Mouse (Mus musculus): ENCODE measurements at regions not wholly inside any gene's neighbourhood (a gene's known extent, or its start where the extent isn't known, plus 50 kb on each side); places are given as distances from the start of the nearest gene placed in this dataset.

DNA sequence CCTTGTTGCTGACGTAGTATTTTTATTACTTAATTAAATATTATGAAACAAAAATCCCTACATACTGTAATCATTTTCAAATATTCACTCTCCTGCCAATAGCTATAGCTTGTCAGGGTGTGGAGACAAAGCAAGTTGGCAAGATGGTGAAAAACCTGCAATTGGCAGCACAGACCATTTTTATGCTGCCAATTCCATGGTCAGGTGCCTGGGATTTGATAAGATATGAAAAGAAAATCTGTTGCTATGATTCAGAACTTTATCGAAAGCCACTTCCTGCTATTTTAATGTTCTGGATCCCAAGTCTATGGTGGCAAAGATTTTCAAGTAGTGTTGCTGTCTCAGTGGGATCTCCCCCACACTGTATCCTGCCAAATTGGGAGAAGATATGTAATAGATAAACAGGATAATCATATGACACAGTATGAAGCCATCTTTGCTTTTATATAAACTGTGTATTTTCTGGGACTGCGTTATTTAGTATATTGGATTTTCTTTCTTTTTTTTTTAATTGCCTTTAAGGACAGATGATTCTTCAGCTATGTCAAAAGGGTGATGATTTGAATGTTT lies 165.3 kb upstream of the Lrrc3b start:
- DNase-seq (ENCODE audit: low read depth), result no peak

DNA sequence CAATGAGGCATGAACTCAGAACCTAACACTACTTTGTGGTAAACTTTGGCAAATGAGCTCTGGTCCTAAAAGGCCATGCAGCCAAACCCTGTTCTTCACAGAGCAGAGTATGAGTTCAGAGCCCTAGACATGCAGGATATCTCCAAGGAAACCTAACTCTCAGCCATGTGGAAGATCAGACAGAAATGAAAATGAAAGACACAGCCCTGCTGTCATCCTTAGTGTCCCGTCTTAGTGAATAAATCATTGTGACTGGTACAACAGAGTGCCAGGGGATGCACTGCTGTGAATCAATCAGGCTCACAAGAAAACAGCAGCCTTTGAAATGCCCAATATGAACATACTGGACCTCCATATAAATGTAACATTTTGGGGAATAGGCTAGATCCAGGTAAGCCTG lies 171.4 kb upstream of the Lrrc3b start:
- no peak for DNase-seq (ENCODE audit: low read depth)

DNA sequence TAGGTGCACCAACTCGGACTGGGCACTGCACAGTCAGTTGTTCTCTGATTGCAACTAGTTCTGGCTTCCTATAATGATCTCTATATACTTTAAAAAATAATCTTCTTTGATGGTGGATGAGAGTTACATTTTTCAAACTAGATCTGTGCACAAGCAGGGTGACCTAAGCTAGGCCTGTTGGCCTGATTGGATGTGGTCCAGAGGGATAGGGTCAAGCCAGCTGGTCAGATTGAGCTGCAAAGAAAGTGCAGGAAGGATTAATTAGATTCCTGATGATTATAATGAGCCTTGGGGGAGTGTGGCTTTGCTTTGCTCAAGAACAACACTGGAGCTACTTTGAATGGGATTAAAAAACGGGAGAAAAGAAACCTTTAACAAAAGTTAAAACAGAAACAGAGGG lies 195.8 kb upstream of the Lrrc3b start:
- no peak for DNase-seq (ENCODE audit: low read depth)

DNA sequence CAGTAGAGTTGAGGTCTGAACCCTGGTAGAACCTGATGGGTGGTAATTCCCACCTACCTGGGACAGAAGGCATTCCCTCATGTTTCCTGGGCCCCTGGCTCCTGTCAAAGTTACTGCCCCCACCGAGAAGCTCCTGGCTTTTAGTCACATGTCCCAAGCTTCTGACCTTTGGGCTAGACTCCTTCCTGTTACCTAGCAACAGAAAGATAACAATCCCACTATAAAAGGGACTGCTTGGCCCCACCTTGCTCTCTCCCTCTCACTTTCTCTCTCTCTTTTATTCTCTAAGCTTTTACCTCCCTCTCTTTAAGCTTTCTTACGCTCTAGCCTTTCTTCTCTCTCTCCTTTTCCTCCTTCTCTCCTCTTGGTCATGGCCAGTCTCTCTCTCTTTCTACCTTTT lies 198.9 kb upstream of the Lrrc3b start:
- DNase-seq (ENCODE audit: low read depth), result no peak

DNA sequence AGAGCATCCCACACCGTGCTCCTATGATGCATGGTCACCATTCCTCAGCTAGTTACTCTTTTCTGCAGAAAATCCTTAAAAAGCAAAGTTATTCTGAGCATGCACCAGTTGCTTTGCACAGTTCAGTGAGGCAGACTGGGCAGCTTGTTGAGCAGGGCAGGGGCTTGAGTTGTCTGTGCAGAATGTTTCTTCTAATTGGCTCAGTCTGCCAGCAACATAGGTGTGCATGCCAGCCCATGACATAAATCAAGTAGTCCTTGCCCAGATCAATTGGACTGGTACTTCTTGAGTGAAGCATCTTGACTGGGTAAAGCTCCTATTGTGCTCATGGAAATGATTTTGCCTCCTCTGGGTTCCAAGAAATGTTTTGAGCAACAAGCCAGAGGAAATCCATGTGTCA lies 200.1 kb upstream of the Lrrc3b start:
- no peak for DNase-seq (ENCODE audit: low read depth)

DNA sequence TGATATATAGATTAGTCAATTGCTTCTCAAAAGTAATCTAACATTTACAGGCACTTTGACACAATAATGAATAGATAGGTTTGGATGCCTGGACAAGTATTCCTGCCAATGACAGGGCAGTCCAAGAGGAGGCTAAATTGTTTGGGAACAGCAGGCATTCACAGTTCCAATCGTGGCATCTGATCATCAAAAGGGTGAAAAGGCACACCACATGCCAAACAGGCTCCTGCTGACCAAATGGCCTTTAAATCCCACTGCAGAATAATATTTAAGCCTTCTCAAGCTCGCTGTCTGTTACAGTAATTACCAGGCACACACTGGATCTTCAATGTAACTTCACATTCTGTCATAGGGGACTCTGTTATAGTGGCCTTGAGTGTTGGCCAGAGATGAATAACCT lies 222.1 kb upstream of the Lrrc3b start:
- no peak for DNase-seq (ENCODE audit: low read depth)

DNA sequence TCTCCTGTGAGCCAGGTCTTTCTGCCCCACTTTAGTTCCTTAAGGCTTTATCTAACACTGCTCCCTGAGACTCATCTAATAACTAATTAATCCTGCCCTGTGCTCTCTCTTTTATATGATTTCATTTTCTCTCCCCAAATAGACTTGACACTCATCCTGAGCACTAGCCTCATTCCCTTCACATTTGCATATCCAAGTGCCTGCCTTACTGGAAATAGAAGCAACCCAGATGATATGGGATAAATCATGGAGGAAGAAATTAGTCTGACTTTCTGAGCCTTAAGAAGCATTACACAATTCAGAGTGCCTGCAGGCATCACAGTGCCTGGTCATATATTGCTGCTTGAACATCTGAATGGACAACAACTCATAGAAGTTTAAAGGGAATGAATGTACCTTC lies 233.5 kb upstream of the Lrrc3b start:
- no peak for DNase-seq (ENCODE audit: low read depth)

DNA sequence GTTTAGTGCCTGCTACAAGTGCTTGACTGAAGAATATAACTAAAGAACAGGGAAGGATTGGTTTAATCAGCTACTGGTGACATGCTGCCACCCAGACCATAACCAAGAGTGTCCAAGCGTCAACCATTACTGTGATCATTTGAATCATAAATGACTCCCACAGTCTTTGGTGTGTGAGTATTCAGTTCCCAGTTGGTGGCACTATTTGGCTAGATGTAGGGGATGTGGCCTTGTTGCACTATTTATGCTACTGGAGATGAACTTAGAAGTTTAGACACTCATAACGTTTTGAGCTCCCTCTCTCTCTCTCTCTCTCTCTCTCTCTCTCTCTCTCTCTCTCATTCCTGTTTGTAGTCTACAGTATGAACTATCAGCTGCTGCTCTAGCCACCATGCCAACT lies 238.4 kb upstream of the Lrrc3b start:
- no peak for DNase-seq (ENCODE audit: low read depth)

DNA sequence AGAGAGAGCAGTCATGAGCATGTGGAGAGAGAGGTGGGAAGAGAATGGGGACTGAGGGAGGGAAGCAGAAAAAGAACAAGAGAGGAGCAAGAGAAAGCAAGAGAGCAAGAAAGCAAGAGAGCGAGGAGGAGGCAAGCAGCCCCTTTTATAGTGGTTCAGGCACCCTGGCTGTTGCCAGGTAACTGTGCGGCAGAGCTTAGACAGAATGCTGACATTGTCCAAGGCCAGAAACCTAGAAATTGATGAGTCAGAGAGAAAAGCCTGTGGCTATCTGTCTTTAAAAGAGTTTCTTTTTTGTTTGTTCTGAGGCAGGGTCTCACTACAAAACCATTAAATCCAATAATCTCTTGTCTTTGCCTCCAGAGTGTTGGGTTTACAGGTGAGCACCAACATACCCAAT lies 240.7 kb upstream of the Lrrc3b start:
- no peak for DNase-seq (ENCODE audit: low read depth)

DNA sequence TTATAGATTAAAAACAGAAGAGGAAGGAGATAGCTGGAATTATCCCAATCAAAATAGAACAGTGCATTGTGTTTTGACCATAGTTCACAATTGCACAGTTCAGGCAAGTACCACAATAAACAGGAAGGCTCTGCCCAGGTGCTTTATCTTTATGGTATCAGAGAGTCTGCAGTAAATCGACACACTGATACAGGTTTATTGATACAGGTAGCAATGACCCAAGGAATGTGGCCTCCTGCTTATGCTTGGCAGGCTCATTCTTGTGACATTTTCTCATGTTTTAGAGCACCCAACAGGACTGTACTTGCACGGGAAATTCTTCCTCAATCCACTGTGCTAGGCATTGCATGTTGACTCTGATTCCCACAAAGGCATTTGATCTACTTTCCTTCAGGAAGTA lies 259.2 kb upstream of the Lrrc3b start:
- DNase-seq (ENCODE audit: low read depth), result no peak

DNA sequence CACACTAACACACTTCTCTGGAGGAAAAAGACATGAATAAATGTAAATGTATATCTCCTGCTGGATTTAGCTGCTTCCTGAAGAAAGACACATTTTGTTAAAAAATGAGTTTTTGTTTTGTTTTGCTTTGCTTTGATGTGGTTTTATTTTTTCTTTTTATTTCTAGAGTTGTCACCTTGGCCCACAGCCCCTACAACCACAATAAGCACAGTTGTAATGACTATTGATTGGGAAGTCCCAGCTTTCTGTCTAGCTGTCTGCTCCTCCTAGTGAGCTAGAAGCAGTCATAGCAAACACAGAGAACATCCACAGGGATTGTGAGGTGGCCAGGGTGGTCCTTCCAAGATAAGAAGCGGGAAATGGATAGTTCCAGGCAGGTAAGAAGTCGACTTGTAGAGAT lies 259.8 kb upstream of the Lrrc3b start:
- DNase-seq (ENCODE audit: low read depth), result peak; percentile 22

DNA sequence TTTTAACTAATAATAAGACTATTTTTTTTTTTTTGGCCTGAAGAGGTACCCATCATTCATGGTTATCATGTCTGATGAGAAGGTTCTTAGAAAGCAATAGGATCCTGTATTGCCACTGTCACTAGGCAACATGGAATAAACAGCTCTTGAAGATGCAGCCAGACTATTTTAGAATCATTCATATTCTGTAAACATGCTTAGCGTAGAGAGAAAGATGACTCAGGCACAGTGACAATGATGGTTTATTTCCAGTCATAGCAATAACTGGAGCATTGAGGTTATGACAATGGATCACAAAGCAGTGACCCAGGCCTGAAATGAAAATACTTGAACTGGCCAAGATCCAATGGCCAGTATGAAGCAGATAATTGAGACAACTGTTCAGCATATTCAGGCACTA lies 283.3 kb upstream of the Lrrc3b start:
- no peak for DNase-seq (ENCODE audit: low read depth)

DNA sequence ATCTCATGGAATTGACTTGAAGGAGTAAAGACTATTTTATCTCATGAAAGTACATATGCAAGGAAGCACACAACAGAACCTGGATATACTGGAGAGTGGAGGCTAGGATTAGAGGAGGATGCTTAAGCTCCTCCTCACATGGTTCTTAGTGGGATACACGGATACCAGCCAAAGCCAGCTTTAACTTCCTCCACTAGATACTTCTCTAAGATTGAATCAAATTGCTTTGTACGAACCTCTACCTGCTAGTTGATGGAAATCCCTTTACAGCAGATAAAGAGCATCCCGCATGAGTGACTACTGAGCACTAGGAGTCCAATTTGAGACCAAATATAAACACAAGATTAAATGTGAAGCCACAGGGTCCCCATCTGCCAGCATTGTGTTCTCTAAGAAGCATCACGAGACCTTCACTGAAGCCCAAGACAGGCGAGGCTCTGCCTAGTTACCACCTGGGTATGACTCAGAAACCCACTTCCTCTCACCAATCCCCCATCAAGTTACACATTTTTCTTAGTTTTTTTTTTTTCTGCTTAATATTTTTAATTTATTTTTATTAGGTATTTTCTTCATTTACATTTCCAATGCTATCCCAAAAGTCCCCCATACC lies 307.9 kb upstream of the Lrrc3b start:
- DNase-seq (ENCODE audit: low read depth), result peak; percentile 76

DNA sequence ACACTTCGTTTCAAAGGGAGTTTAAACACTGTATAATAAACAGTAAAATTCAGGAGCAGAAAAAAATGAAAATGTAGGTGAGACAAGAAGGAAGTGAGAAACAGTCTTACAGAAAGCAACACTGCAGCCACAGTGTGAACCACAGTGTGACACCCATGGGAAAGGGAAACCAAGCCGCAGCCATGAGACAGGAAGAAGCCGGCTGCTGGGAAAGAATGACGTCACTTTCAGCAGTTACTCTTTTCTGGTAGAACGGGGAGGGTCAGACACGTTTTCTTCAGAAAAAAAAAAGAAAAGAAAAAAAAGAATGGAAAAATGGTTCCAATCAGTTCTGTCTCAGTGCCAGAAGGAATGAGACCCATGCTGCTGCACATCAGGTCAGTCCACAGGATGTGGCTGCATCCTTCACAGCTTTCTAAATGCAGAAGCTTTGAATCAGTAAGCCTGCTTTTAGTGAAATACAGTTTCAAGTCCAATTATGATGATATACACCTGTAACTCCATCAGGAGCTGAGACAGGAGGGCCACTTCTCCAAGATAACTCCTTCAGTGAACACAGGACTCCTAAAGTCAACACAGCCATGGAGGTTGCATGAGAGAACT lies 331.2 kb upstream of the Lrrc3b start:
- peak; percentile 79 for DNase-seq (ENCODE audit: low read depth)

DNA sequence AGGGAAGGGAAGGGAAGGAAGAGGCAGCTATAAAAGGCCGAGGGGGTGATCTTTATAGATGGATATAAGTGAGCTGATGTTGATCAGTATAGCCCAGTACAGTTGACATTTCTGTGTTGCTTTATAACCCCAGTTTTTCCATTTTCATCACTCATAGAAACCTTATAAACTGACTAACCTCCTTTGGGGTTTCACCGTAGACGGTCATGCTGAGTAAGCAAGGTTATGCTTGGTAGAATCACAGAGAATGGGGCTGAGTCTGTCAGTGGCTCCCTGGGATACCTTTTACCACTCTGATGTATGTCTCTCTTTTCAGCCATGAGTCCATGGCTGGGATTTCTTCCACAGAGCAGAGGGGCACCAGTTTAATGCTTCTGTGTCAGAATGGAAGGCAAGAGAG lies 345.9 kb upstream of the Lrrc3b start:
- DNase-seq (ENCODE audit: low read depth), result no peak

DNA sequence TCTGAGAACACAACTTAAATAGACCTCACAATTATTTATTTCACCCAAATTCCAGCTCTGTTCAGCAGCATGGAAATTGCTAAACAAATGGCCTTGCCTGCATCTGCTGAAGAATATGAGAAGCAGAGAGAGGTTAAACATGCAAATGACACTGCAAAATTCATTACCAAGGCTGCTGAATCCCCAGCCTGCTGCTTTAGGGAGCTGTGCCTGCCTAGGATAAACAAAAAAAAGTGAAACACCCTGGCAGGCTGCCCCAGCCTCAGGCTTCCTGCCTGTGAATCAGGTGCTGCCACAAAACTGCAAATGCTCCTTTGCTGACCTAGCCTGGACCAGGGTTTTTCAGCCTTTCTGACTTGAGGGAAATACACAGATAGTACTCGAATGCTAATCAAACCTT lies 346.4 kb upstream of the Lrrc3b start:
- peak; percentile 28 for DNase-seq (ENCODE audit: low read depth)

DNA sequence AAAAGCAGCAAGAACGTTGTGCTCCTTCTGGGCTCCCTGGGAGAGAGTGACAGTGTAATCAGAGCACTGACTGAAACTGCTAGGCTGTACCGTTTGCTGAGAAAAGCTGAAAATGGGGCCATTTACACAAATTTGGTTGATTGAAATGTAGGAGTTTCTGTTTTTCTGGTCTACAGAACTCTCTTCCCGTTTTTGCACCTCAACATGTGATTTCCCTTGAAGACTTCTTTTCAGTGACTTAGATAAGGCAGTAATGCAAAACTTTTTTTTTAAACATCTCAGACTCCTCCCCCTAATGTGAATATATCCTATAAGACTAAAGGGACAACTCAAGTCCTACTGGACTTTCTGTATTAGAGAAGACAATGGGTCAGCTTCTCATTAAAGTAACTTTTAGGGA lies 356.9 kb upstream of the Lrrc3b start:
- DNase-seq (ENCODE audit: low read depth), result no peak

DNA sequence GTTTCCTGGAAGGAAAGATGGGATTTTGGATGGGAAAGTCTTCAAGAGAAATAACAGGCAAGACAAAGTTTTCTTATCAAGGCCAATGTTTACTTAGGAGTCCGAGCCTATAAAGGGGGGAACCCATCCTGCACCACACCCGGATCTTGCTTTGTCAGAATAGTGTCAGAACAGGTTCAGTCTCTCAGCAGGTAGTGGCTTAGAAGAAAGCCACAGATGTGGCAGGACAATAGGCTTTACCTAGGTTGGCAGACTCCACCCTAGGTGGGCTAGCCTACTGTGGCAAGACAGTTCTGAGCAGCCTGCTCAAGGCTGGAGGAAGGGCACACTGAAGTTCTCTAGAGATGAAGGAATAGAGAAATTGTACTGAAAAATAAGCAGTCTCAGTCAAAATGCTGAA lies 358.2 kb upstream of the Lrrc3b start:
- no peak for DNase-seq (ENCODE audit: low read depth)

DNA sequence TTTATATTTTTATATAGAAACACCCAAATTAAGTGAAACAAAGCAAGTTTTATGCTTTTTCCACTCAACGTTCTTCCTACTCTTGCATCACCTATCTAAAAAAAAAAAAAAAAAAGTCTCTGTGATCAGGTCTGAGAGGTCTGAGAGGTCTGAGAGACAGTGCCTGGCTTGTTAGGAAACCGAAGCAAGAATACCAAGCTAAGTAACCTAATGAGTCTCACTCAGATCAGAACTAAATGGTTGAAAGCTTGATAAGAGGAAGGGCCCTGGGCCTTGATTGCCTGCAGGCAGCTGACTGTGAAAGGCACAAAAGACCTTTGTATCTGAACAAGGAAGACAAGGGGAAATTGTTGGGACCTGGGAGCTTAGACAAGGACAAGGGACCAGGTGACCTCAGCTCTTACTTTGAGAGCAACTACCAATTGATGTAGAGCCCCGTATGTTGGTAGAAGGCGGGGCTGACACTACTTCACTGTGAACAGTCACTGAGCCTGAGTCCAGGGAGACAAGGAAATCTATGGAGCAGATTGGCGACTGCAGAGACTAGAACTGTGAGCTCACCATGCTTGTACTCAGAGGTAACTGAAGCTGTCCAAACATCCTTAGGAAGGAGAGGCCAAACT lies 362.8 kb upstream of the Lrrc3b start:
- DNase-seq (ENCODE audit: low read depth), result no peak

DNA sequence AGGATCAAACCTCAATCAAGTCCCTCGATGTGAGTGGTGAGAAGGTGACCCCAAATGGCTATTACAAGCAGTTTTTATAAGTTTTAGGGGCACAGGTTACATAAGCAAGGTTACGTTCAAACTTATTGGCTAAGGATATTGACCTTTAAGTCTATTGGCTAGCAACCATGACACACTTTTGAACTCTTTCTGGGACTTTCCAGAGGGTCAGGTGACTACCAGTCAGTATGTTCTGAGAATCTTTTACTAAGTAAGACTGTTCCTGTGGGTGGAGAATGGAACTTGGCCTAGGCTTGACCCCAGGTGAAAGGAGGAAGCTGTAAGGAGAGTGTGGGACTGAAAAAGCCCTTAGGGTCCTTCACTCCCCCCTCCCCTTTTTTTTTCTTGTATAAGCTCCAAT lies 370.3 kb upstream of the Lrrc3b start:
- no peak for DNase-seq (ENCODE audit: low read depth)

DNA sequence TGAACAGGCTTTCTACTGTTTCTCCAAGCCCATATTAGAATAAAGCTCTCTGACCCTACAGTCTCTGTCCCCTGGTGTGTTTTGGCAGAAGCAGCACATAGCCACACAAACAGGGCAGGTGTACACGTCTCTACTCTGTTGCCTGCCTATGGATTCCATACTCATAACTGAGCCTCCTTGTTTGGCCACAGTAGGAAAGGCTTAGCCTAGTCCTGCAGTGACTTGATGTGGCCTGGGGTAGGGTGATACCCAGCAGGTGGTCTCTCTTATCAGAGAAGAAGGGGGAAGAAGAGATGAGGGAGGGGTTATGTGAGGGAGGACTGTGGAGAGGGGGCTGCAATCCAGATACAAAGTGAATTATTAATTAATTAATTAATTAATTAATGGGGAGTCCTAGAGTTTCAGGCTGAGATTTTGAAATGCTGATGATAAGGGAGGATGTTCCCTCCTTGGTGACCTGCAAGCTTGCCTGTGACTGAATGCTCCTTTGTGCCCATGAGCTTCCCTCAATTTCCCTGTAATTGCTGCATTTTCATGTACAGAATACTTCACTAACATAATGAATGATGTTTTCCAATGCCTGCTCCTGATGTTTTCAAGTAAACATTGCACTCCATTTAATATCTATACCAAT lies 402.7 kb upstream of the Lrrc3b start:
- DNase-seq (ENCODE audit: low read depth), result no peak

DNA sequence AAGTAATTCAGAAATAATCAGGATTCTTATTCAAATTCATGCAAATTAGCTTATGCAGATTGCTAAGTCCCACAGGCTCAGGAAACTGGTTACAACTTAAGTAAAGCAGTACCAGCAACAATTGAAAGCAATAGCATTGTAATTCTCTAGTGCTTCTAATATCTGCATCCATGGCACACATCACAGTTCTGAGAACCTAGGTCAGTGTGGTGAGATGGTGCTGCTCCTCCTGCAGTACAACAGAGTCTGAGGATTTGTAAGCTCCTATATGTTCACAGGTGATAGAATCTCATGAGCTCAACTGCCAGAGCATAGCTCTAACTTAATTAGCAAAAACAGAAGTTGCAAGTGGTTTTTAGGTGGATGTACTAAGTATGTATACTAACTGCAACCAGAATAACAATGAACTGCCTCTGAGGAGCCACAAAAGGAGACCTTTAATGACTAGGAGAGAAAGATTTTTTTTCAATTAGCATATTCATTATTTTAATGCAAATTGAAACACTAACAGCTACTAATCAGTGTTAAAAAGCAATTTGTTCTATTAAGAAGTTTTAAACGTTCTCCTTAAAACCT lies 403.3 kb upstream of the Lrrc3b start:
- no peak for DNase-seq (ENCODE audit: low read depth)

DNA sequence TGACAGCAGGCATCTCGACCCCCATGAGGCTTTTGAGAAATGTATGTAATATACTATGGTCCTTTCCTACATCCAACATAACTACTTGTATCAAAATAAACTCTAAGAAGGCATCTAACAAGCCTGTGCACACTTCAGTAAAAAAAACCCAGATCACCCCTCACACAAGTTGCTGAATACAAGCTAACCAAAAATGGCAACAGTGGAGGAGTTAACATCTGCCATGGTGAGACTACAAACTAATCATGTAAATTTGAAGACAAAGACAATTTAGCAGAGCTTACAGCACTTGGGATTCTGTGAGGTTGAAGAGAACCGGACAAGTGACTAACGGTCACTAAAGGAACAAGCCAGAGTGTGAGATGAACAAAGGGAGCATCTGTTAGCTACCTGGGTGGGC lies 380.6 kb upstream of the Ngly1 start:
- no peak for DNase-seq (ENCODE audit: low read depth)
